ENCODE assay signal across 11 mouse cellular contexts in genomic region chr15:10746303-10747051, GRCm38 (mm10). TPM values are rescaled to one million over a fixed set of nuclear protein-coding genes. Genes with fewer than 3 reads are reported as not detected.
DNase-seq lines count a peak whose midpoint lies in the region; ATAC-seq and TF ChIP-seq lines count a peak whose summit lies in the region.
"Had no signal": no experiment of that assay in that cellular context is flagged by ENCODE, and none has a peak within 500 bp of the region (broad histone marks: within the 10 kb centered on the region; RNA-seq: fewer than 3 reads in every experiment).

No protein-coding gene starts in this region.

- no peak overlapping the region for H3K9ac ChIP-seq in hindbrain, embryonic 11.5 days (ENCODE audit: low read depth, low read length)
- H3K9ac ChIP-seq in midbrain, embryonic 16.5 days (ENCODE audit: low read depth, low read length): no peak overlapping the region

- H3K9me3 ChIP-seq in hindbrain, embryonic 11.5 days (ENCODE audit: control insufficient read depth, low read length): no peaks in the 10 kb centered on the region
- no peaks in the 10 kb centered on the region for H3K9me3 ChIP-seq in midbrain, embryonic 16.5 days (replicated peaks; ENCODE audit: control insufficient read depth, low read length, poor library complexity, severe bottlenecking)

- ATAC-seq in hindbrain, embryonic 11.5 days (ENCODE audit: low FRiP score): peak; percentile 94
- ATAC-seq in midbrain, embryonic 16.5 days: peak; percentile 75

- H3K27ac ChIP-seq in kidney, adult 2 months (ENCODE audit: insufficient read depth, low read depth, low read length): peak overlapping the region; percentile 59
- H3K27ac ChIP-seq in hindbrain, embryonic 11.5 days (ENCODE audit: low read depth, low read length): peak overlapping the region; percentile 83
- H3K27ac ChIP-seq in midbrain, embryonic 16.5 days (ENCODE audit: low read length): peak overlapping the region; percentile 5; the same call in 1 of the 2 replicates

- H3K27me3 ChIP-seq in kidney, adult 2 months (replicated peaks; ENCODE audit: control insufficient read depth, insufficient read depth, low read length): no peaks in the 10 kb centered on the region
- no peaks in the 10 kb centered on the region for H3K27me3 ChIP-seq in hindbrain, embryonic 11.5 days (ENCODE audit: control insufficient read depth, insufficient read depth, low read length)
- H3K27me3 ChIP-seq in midbrain, embryonic 16.5 days (ENCODE audit: control insufficient read depth, insufficient read depth, low read depth, low read length): no peaks in the 10 kb centered on the region

- no peaks in the 10 kb centered on the region for H3K4me1 ChIP-seq in kidney, adult 2 months (ENCODE audit: control insufficient read depth, insufficient read depth, low read length)
- peaks cover 4% of the 10 kb centered on the region for H3K4me1 ChIP-seq in hindbrain, embryonic 11.5 days (replicated peaks; ENCODE audit: control insufficient read depth, insufficient read depth, low read length)
- peaks cover 15% of the 10 kb centered on the region for H3K4me1 ChIP-seq in midbrain, embryonic 16.5 days (ENCODE audit: control insufficient read depth, insufficient read depth, low read length)

- H3K4me2 ChIP-seq in hindbrain, embryonic 11.5 days (replicated peaks; ENCODE audit: low read depth, low read length): no peak overlapping the region; the same call in 1 of the 2 replicates
- no peak overlapping the region for H3K4me2 ChIP-seq in midbrain, embryonic 16.5 days (ENCODE audit: low read length)

- peak; percentile 66 for DNase-seq in kidney, adult 2 months
- DNase-seq in kidney, postnatal 10 days: no peak
- peak; percentile 61 for DNase-seq in brain, embryonic 14.5 days (ENCODE audit: low read depth)
- peak; percentile 51 for DNase-seq in hindbrain, embryonic 11.5 days (ENCODE audit: low spot score)
- DNase-seq in cerebellum, adult 9-10 months: no peak
- DNase-seq in heart, postnatal 4 days: no peak
- no peak for DNase-seq in cerebellum, postnatal 36 days
- DNase-seq: adrenal gland, postnatal 10 days; cerebellum, adult 2 months; gastrocnemius, postnatal 14 days had no signal

- H3K4me3 ChIP-seq in kidney, adult 2 months (ENCODE audit: insufficient read depth, low read depth, low read length): no peak overlapping the region
- H3K4me3 ChIP-seq in hindbrain, embryonic 11.5 days (ENCODE audit: low read depth, low read length): no peak overlapping the region
- no peak overlapping the region for H3K4me3 ChIP-seq in midbrain, embryonic 16.5 days (ENCODE audit: low read depth, low read length)

- no peak for TF ChIP-seq POLR2A in kidney, adult 2 months (IDR thresholded peaks at IDR 0.05; ENCODE audit: low read depth, low read length)
- TF ChIP-seq POLR2A in brain, embryonic 14.5 days (IDR thresholded peaks at IDR 0.05; ENCODE audit: borderline replicate concordance, extremely low read depth, insufficient read depth, insufficient read length, poor library complexity, severe bottlenecking): no peak

- TF ChIP-seq CTCF in kidney, adult 2 months (conservative IDR thresholded peaks at IDR 0.05; ENCODE audit: insufficient read depth, insufficient read length, low read depth, low read length): no peak
- no peak for TF ChIP-seq CTCF in brain, embryonic 14.5 days (IDR thresholded peaks at IDR 0.05; ENCODE audit: borderline replicate concordance, extremely low read depth, insufficient read depth, insufficient read length)

- no peaks in the 10 kb centered on the region for H3K36me3 ChIP-seq in kidney, adult 2 months (ENCODE audit: control insufficient read depth, insufficient read depth, low read length)
- no peaks in the 10 kb centered on the region for H3K36me3 ChIP-seq in hindbrain, embryonic 11.5 days (ENCODE audit: control insufficient read depth, insufficient read depth, low read length)
- H3K36me3 ChIP-seq in midbrain, embryonic 16.5 days (ENCODE audit: control insufficient read depth, insufficient read depth, low read length): no peaks in the 10 kb centered on the region

- 73% methylated on average over 4 of the region's 4 CpGs for WGBS in kidney, adult 2 months
- WGBS in hindbrain, embryonic 11.5 days: 34% methylated on average over 4 of the region's 4 CpGs
- WGBS in midbrain, embryonic 16.5 days: 25% methylated on average over 4 of the region's 4 CpGs

RNA-seq across cellular contexts. Expression of gene Rai14, which starts 32.1 kb away (rescaled TPM):
- polyA plus RNA-seq in kidney, adult 2 months (2012; rRNA removed): 7.2 and 8.9 TPM in 2 replicates
- polyA plus RNA-seq in brain, embryonic 14.5 days (2012; rRNA removed): 13.6 and 18.9 TPM in 2 replicates
- 86.0 and 93.4 TPM in 2 replicates for polyA plus RNA-seq in hindbrain, embryonic 11.5 days (2014; fragmentation: Nextera tagmentation; extraction: Ambion mirVana)
- 8.6 and 10.2 TPM in 2 replicates for polyA plus RNA-seq in midbrain, embryonic 16.5 days (2015; fragmentation: Nextera tagmentation; extraction: Ambion mirVana)
- total RNA-seq in heart, postnatal 4 days (2021): 10 to 100 TPM; 15.1 to 15.9 TPM

Comparison
In these comparisons a context has a peak if more than half of its experiments do, and no peak if none do; other contexts are left out.
1. DNase-seq: peak in kidney, adult 2 months (single experiment), brain, embryonic 14.5 days (single experiment) and hindbrain, embryonic 11.5 days (single experiment); none in kidney, postnatal 10 days (single experiment), cerebellum, adult 9-10 months (single experiment), heart, postnatal 4 days (single experiment) and cerebellum, postnatal 36 days (0 of 2).
2. H3K27ac ChIP-seq: peak in every context shown above with its lines; median percentile 83 in hindbrain, embryonic 11.5 days; 59 in kidney, adult 2 months; 5 in midbrain, embryonic 16.5 days.